Mouse (Mus musculus) small intestine, adult 2 months (tissue): Measurements from ENCODE around the gene A4galt. TPM values are rescaled to one million over a fixed set of nuclear protein-coding genes. Genes with fewer than 3 reads are reported as not detected.
A peak's percentile ranks its signal among the peaks of the same experiment; 100 is the strongest.
"Not testable (repeated sequence)": the region's sequence is repeated elsewhere in the genome, so short reads cannot be mapped to it uniquely, and the experiment has no call there.

Source experiments
- H3K27ac ChIP-seq: fragments of 200-500 bp; 2 replicates; pipeline ENCODE4 v1.5.1; 2012; ENCODE audit warnings: low read depth, low read length, control low read depth, inconsistent platforms; ENCODE audit not compliant: insufficient read depth
- H3K27me3 ChIP-seq: fragments of 200-500 bp; 2 replicates; pipeline ENCODE4 v1.6.1; 2012; ENCODE audit warnings: mild to moderate bottlenecking, moderate library complexity, low read length, inconsistent platforms; ENCODE audit not compliant: control insufficient read depth, insufficient read depth
- H3K36me3 ChIP-seq: fragments of 200-500 bp; 2 replicates; pipeline ENCODE4 v1.6.1; 2012; ENCODE audit warnings: mild to moderate bottlenecking, low read length, control low read depth, inconsistent platforms; ENCODE audit not compliant: control insufficient read depth, insufficient read depth
- H3K4me1 ChIP-seq: fragments of 200-500 bp; 2 replicates; pipeline ENCODE4 v1.6.1; 2012; ENCODE audit warnings: low read length, inconsistent platforms, mixed read lengths; ENCODE audit not compliant: control insufficient read depth, insufficient read depth, insufficient read length
- H3K4me3 ChIP-seq: fragments of 200-500 bp; 2 replicates; pipeline ENCODE4 v1.5.1; 2012; ENCODE audit warnings: low read depth, mild to moderate bottlenecking, control low read depth, inconsistent platforms, low read length, moderate library complexity
- CTCF ChIP-seq: fragments of 200-500 bp; IDR thresholded peaks from 2 replicates; pipeline ENCODE4 v1.5.1; 2012; ENCODE audit warnings: low read depth, mild to moderate bottlenecking, control low read depth, inconsistent platforms, low read length, moderate library complexity, mixed read lengths; ENCODE audit not compliant: insufficient replicate concordance, insufficient read length; ENCODE audit errors: extremely low read depth
- POLR2A ChIP-seq: fragments of 200-500 bp; IDR thresholded peaks from 2 replicates; pipeline ENCODE4 v1.6.1; 2012; ENCODE audit warnings: low read depth, mild to moderate bottlenecking, control low read depth, inconsistent platforms, low read length, moderate library complexity
- WGBS: fragments of 180-500 bp; shearing (Covaris S2); methylation state at CpG from one replicate; pipeline ENCODE4 v1.1.7; 2018; 5-methylcytosine and 5-hydroxymethylcytosine counted together
- polyA plus RNA-seq: library from polyadenylated mRNA; depleted of rRNA; stranded (reverse); fragments of >200 nt; gene quantifications from 2 replicates; pipeline ENCODE4 v1.2.3, GENCODE M21; 2012

A4galt gene
- polyA plus RNA-seq, 1 experiment = 16.7 TPM

GRCm38 (mm10) chr15:83281303-83281702 is 29.7 kb upstream of the A4galt start:
- peak overlapping the region; percentile 85 for H3K27ac ChIP-seq
- H3K36me3 ChIP-seq = no peaks in the 10 kb centered on the region
- no peak for TF ChIP-seq POLR2A
- TF ChIP-seq CTCF = no peak
- H3K4me1 ChIP-seq = no peaks in the 10 kb centered on the region; the same call in 1 of the 2 replicates
- peak overlapping the region; percentile 24; the same call in 1 of the 2 replicates for H3K4me3 ChIP-seq
- H3K27me3 ChIP-seq = no peaks in the 10 kb centered on the region
- 80% methylated on average over 11 of the region's 11 CpGs for WGBS

GRCm38 (mm10) chr15:83278579-83278978 is 27.0 kb upstream of the A4galt start:
- Histone ChIP-seq H3K4me3 (no peak overlapping the region), H3K27ac (no peak overlapping the region), H3K4me1 (no peaks in the 10 kb centered on the region; the same call in 1 of the 2 replicates), H3K36me3 (no peaks in the 10 kb centered on the region), H3K27me3 (no peaks in the 10 kb centered on the region)
- TF ChIP-seq POLR2A (no peak), CTCF (no peak)
- 80% methylated on average over 5 of the region's 5 CpGs for WGBS

GRCm38 (mm10) chr15:83277451-83277850 is 25.9 kb upstream of the A4galt start:
- WGBS = 89% methylated on average over 4 of the region's 4 CpGs
- no peaks in the 10 kb centered on the region for H3K27me3 ChIP-seq

GRCm38 (mm10) chr15:83274237-83274636 is 22.7 kb upstream of the A4galt start:
- H3K27me3 ChIP-seq, H3K4me1 ChIP-seq, H3K36me3 ChIP-seq, H3K4me3 ChIP-seq, H3K27ac ChIP-seq: not testable (repeated sequence)

More at GRCm38 (mm10) chr15:83277451-83277850, 25.9 kb upstream of the A4galt start:
- Histone ChIP-seq H3K4me3 (no peak overlapping the region), H3K27ac (no peak overlapping the region), H3K4me1 (no peaks in the 10 kb centered on the region; the same call in 1 of the 2 replicates), H3K36me3 (no peaks in the 10 kb centered on the region)
- no peak for TF ChIP-seq POLR2A
- TF ChIP-seq CTCF = no peak

- no peaks in the 10 kb centered on the region for H3K36me3 ChIP-seq
- WGBS = 95% methylated on average over 2 of the region's 2 CpGs
- H3K27me3 ChIP-seq = no peaks in the 10 kb centered on the region
- TF ChIP-seq CTCF (no peak), POLR2A (no peak)
- no peak overlapping the region for H3K4me3 ChIP-seq
- no peaks in the 10 kb centered on the region for H3K4me1 ChIP-seq
- no peak overlapping the region for H3K27ac ChIP-seq
Observed at GRCm38 (mm10) chr15:83273017-83273416, 21.4 kb upstream of the A4galt start.

- H3K36me3 ChIP-seq, H3K4me1 ChIP-seq, H3K27me3 ChIP-seq, H3K4me3 ChIP-seq, H3K27ac ChIP-seq: not testable (repeated sequence)
- WGBS = 18% methylated on average over 9 of the region's 9 CpGs
Observed at GRCm38 (mm10) chr15:83271221-83271620, 19.6 kb upstream of the A4galt start.

- not testable (repeated sequence) for H3K36me3 ChIP-seq, H3K27me3 ChIP-seq, H3K27ac ChIP-seq, H3K4me1 ChIP-seq, H3K4me3 ChIP-seq
- WGBS = 80% methylated on average over 6 of the region's 6 CpGs
Observed at GRCm38 (mm10) chr15:83269985-83270384, 18.4 kb upstream of the A4galt start.

GRCm38 (mm10) chr15:83268428-83268827 is 16.9 kb upstream of the A4galt start:
- not testable (repeated sequence) for H3K36me3 ChIP-seq, H3K4me1 ChIP-seq, H3K27me3 ChIP-seq
- 4% methylated on average over 7 of the region's 7 CpGs for WGBS
- Histone ChIP-seq H3K4me3 (peak overlapping the region; percentile 25), H3K27ac (peak overlapping the region; percentile 43; the same call in 1 of the 2 replicates)

GRCm38 (mm10) chr15:83265269-83265668 is 13.7 kb upstream of the A4galt start:
- H3K36me3 ChIP-seq = no peaks in the 10 kb centered on the region
- no peak overlapping the region for H3K27ac ChIP-seq
- H3K4me1 ChIP-seq = peaks cover 9% of the 10 kb centered on the region; the same call in 1 of the 2 replicates
- H3K4me3 ChIP-seq = no peak overlapping the region
- 14% methylated on average over 1 of the region's 1 CpGs for WGBS
- H3K27me3 ChIP-seq = no peaks in the 10 kb centered on the region
- no peak for TF ChIP-seq CTCF
- no peak for TF ChIP-seq POLR2A
